Mouse (Mus musculus) thymus, adult 2 months (tissue): ENCODE data around the gene Itga4. TPM values are rescaled to one million over a fixed set of nuclear protein-coding genes. Genes with fewer than 3 reads are reported as not detected.

Source experiments
- DNase-seq: peaks from one replicate; pipeline ENCODE4 v3.0.0; 2021
- H3K27ac ChIP-seq: fragments of 200-500 bp; 2 replicates; pipeline ENCODE4 v1.5.1; 2012; ENCODE audit warnings: low read length, control low read depth; ENCODE audit not compliant: control insufficient read depth, insufficient read depth
- H3K27me3 ChIP-seq: fragments of 200-500 bp; 2 replicates; pipeline ENCODE4 v1.6.1; 2012; ENCODE audit warnings: mild to moderate bottlenecking, low read length, moderate library complexity, mixed read lengths; ENCODE audit not compliant: control insufficient read depth, insufficient read depth
- H3K36me3 ChIP-seq: fragments of 200-500 bp; 2 replicates; pipeline ENCODE4 v1.6.1; 2012; ENCODE audit warnings: mild to moderate bottlenecking, low read length, moderate library complexity; ENCODE audit not compliant: control insufficient read depth, insufficient read depth
- H3K4me1 ChIP-seq: fragments of 200-500 bp; replicated peaks from 2 replicates; pipeline ENCODE4 v1.6.1; 2012; ENCODE audit warnings: low read length; ENCODE audit not compliant: control insufficient read depth, insufficient read depth
- H3K4me3 ChIP-seq: fragments of 200-500 bp; 2 replicates; pipeline ENCODE4 v1.5.1; 2012; ENCODE audit warnings: mild to moderate bottlenecking, low read length, control low read depth, moderate library complexity; ENCODE audit not compliant: control insufficient read depth, insufficient read depth
- CTCF ChIP-seq: fragments of 200-500 bp; IDR thresholded peaks from 2 replicates; pipeline ENCODE4 v1.5.1; 2012; ENCODE audit warnings: mild to moderate bottlenecking, control low read depth, low read length, moderate library complexity, borderline replicate concordance; ENCODE audit not compliant: control insufficient read depth, poor library complexity, insufficient read depth; ENCODE audit errors: extremely low read depth
- POLR2A ChIP-seq: fragments of 200-500 bp; IDR thresholded peaks from 2 replicates; pipeline ENCODE4 v1.6.1; 2012; ENCODE audit warnings: mild to moderate bottlenecking, low read length, control low read depth, moderate library complexity; ENCODE audit not compliant: control insufficient read depth, poor library complexity, insufficient read depth; ENCODE audit errors: extremely low read depth
- WGBS: fragments of 180-500 bp; shearing (Covaris S2); methylation state at CpG from one replicate; pipeline ENCODE4 v1.1.7; 2018; 5-methylcytosine and 5-hydroxymethylcytosine counted together
- polyA plus RNA-seq: library from polyadenylated mRNA; depleted of rRNA; stranded (reverse); fragments of >200 nt; gene quantifications from 2 replicates; pipeline ENCODE4 v1.2.3, GENCODE M21; 2012

Gene Itga4
- polyA plus RNA-seq, 1 experiment = 27.5 TPM

- Histone ChIP-seq H3K4me3 (no peak overlapping the region), H3K4me1 (peaks cover 4% of the 10 kb centered on the region), H3K36me3 (peaks cover 7% of the 10 kb centered on the region), H3K27ac (no peak overlapping the region), H3K27me3 (no peaks in the 10 kb centered on the region)
- TF ChIP-seq CTCF = no peak
- TF ChIP-seq POLR2A = no peak
- peak; percentile 61 for DNase-seq
- WGBS = 12% methylated on average over 4 of the region's 4 CpGs
Observed at GRCm38 (mm10) chr2:79259326-79259725, 4.1 kb downstream of the Itga4 start.

- Histone ChIP-seq H3K36me3 (peaks cover 10% of the 10 kb centered on the region), H3K27ac (no peak overlapping the region), H3K27me3 (no peaks in the 10 kb centered on the region), H3K4me3 (no peak overlapping the region), H3K4me1 (0 out of 2 replicates have a peak, but pooled peaks cover 2% of the 10 kb centered on the region)
- DNase-seq = peak; percentile 86
- TF ChIP-seq CTCF (no peak), POLR2A (no peak)
- WGBS = 41% methylated on average over 4 of the region's 4 CpGs
Observed at GRCm38 (mm10) chr2:79265665-79266064, 10.4 kb downstream of the Itga4 start.

- TF ChIP-seq CTCF = no peak
- no peak for TF ChIP-seq POLR2A
- DNase-seq = no peak
- WGBS = 86% methylated on average over 3 of the region's 3 CpGs
- H3K4me3 ChIP-seq = no peak overlapping the region
- H3K4me1 ChIP-seq = 0 out of 2 replicates have a peak, but pooled peaks cover 2% of the 10 kb centered on the region
- no peak overlapping the region for H3K27ac ChIP-seq
- peaks cover 8% of the 10 kb centered on the region for H3K36me3 ChIP-seq
- no peaks in the 10 kb centered on the region for H3K27me3 ChIP-seq
Observed at GRCm38 (mm10) chr2:79266480-79266879, 11.3 kb downstream of the Itga4 start.

GRCm38 (mm10) chr2:79267181-79267580, 12.0 kb downstream of the Itga4 start:
- Histone ChIP-seq H3K27me3 (no peaks in the 10 kb centered on the region), H3K36me3 (peaks cover 11% of the 10 kb centered on the region), H3K4me1 (0 out of 2 replicates have a peak, but pooled peaks cover 2% of the 10 kb centered on the region), H3K27ac (no peak overlapping the region), H3K4me3 (no peak overlapping the region)
- TF ChIP-seq POLR2A (no peak), CTCF (no peak)
- 78% methylated on average over 3 of the region's 3 CpGs for WGBS
- DNase-seq = no peak

- Histone ChIP-seq H3K4me1 (0 out of 2 replicates have a peak, but pooled peaks cover 2% of the 10 kb centered on the region), H3K4me3 (no peak overlapping the region), H3K36me3 (peaks cover 24% of the 10 kb centered on the region), H3K27ac (no peak overlapping the region), H3K27me3 (no peaks in the 10 kb centered on the region)
- no peak for DNase-seq
- WGBS = 78% methylated on average over 4 of the region's 4 CpGs
- no peak for TF ChIP-seq POLR2A
- TF ChIP-seq CTCF = no peak
Observed at GRCm38 (mm10) chr2:79268863-79269262, 13.6 kb downstream of the Itga4 start.

GRCm38 (mm10) chr2:79270034-79270535, 14.9 kb downstream of the Itga4 start:
- no peak overlapping the region for H3K4me3 ChIP-seq
- H3K27me3 ChIP-seq = no peaks in the 10 kb centered on the region
- no peak for TF ChIP-seq CTCF
- TF ChIP-seq POLR2A = no peak
- peaks cover 27% of the 10 kb centered on the region for H3K36me3 ChIP-seq
- 0 out of 2 replicates have a peak, but pooled peaks cover 2% of the 10 kb centered on the region for H3K4me1 ChIP-seq
- H3K27ac ChIP-seq = no peak overlapping the region
- DNase-seq = no peak
- 9% methylated on average over 3 of the region's 3 CpGs for WGBS

GRCm38 (mm10) chr2:79271838-79272237, 16.6 kb downstream of the Itga4 start:
- TF ChIP-seq CTCF (no peak), POLR2A (no peak)
- no peak overlapping the region for H3K4me3 ChIP-seq
- no peak overlapping the region for H3K27ac ChIP-seq
- H3K4me1 ChIP-seq = 0 out of 2 replicates have a peak, but pooled peaks cover 2% of the 10 kb centered on the region
- peaks cover 35% of the 10 kb centered on the region for H3K36me3 ChIP-seq
- H3K27me3 ChIP-seq = no peaks in the 10 kb centered on the region
- WGBS = 96% methylated on average over 4 of the region's 4 CpGs
- DNase-seq = no peak
